Mouse (Mus musculus): ENCODE data around the gene E2f4.

E2f4 gene

DNA sequence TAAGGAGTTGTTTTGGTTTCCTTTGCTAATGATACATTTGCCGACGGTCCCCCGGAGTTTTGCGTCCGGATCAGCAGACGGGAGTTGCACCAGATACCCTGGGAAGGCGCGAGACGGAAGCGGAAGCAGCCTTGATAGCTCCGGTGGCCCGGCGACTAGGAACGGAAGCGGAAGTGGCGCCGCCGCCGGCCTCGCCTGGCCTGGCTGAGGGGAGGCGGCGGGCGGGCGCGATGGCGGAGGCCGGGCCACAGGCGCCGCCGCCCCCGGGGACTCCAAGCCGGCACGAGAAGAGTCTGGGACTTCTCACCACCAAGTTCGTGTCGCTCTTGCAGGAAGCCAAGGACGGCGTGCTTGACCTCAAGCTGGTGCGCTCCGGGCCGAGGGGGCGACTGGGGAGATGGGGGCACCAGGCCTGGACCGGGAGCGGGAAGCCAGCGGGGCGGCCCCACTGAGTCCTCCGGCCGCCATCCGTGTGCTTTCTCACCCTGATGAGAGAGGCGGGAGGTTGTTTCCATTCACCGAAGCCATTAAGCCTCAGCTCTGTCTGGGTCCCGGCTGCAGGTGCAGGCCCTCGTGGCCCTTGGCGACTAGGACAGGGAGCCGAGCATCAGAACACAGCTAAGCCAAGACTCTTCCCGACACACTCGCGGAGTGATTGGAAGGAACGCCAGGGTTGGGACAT lies at the start of gene E2f4:
Gene E2f4 (plus strand): TSS at position 153 of the 682 bp plus-strand sequence.
- DNase-seq (ENCODE audit: low spot score): peak; percentile 94

DNA sequence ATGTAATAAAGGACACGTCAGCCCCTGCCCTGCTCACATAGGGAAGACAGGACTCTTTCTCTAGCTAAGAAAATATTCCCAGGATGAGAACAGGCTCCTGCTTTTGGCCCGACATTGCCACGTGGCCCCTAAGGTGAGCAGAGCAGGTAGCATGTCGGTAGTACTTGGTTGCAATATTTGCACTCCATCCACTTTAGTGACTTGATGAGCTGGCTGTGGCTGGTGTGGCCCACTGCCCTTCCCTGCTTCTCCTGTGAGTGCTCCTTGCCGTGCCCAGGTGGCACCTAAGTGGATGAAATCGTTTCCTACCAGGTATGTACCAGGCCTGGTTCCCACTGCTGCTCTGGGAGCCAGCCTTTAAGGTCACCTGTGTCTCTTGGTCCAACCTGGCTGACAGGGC lies 45.5 kb upstream of the E2f4 start:
- no peak for DNase-seq (ENCODE audit: low spot score)

- DNase-seq (ENCODE audit: low spot score): no peak
These were observed 44.6 kb upstream of the E2f4 start for GRCm38 (mm10) chr8:105252680-105253537.

DNA sequence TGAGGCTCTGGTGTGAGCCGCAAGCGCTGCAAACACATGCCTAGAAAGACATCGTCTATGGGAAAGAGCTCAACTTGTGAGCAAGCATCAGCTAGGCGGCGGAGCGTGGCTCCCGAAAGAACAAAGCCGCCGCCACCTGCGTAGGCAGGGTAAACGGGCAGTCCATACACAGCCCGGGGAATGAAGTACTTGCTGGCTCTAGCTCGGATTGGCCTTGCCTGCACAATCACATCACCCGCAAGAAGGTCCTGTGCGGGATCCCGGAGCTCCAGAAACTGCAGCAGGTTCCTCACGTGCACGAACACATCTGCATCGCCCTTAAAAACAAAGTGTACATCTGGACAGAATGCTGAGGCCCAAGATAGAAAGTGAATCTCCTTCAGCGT lies 43.7 kb upstream of the E2f4 start:
- DNase-seq (ENCODE audit: low spot score): no peak

DNA sequence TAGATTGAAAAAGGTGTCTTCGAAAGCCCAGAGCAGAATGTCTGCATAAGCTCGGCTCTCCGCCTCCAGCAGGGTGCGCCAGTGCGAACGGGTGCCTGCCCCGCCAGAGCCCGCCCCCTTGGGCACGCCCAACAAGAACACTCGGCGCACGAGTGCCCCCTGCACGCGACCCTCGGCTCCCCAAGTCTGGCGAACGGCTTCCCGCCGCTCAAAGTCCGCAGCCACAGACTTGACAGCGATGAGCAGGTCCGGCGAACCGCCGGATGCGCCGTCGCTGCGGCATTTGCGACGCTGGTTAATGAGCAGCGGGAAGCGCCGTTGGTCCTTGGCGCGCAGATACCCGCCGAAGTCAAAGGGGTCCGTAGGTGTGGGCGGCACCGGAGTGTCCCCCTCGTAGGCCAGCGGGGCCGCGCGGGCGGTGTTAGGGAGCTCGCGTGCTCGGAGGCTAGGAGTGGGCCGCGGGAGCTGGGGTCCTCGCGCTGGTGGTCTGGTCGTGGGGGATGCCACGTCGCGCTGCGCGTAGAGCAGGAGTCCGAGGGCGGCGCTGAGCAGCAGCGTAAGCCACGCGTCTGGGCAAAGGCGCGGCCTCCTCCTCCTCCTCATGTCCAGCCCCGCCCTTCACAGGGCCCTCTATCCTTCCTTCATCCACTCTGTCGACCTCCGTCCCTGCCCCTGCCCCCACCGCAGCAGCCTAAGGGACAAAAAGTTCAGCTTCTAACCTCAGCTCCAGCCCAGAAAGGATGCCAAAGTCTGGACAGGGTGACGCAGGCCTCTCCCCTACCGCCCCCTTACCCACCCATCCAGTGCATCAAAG lies 43.1 kb upstream of the E2f4 start:
- peak; percentile 95 for DNase-seq (ENCODE audit: low spot score)

- peak; percentile 81 for DNase-seq (ENCODE audit: low spot score)
These were observed 42.5 kb upstream of the E2f4 start, which contains the start of gene B3gnt9 for GRCm38 (mm10) chr8:105254966-105255350. B3gnt9 (minus strand) TSS chr8:105255153.

GRCm38 (mm10) chr8:105257318-105258114 lies 39.9 kb upstream of the E2f4 start:
- no peak for DNase-seq (ENCODE audit: low spot score)

GRCm38 (mm10) chr8:105258911-105259720 lies 38.3 kb upstream of the E2f4 start:
- no peak for DNase-seq (ENCODE audit: low spot score)

- DNase-seq (ENCODE audit: low spot score): no peak
These were observed 37.6 kb upstream of the E2f4 start for GRCm38 (mm10) chr8:105259721-105260320.

GRCm38 (mm10) chr8:105260371-105261099 lies 36.9 kb upstream of the E2f4 start:
- DNase-seq (ENCODE audit: low spot score): no peak

DNA sequence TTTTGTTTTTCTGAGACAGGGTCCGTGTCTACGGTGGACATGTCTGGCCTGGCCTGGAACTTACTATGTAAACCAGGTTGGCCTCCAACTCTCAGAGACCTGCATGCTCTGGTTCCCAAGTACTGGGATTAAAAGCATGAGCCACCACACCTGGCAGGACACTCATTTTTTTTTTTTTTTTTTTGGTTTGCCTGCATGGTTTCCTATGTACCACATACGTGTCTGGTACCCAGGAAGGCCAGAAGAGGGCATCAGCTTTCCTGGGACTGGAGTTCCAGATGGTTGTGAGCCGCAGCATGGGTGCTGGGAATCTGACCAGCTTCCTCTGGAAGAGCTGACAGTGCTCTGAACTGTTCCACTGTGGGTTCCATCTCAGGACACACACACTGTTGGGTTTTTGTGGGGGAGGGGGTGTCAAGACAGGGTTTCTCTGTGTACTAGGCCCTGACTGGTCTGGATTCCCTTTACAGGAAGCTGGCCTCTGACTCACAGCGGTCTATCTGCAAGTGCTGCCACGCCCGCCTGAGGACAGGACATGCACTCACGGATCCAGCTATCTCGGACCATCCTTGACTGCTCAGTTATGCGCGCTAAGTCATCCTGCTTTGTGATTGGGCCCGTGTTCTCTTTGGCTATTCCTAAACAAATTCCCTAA lies 36.0 kb upstream of the E2f4 start:
- DNase-seq (ENCODE audit: low spot score): no peak

GRCm38 (mm10) chr8:105263244-105263912 lies 34.1 kb upstream of the E2f4 start:
- no peak for DNase-seq (ENCODE audit: low spot score)

- peak; percentile 72 for DNase-seq (ENCODE audit: low spot score)
These were observed 33.2 kb upstream of the E2f4 start, which contains the start of the genes Tradd and Fbxl8 for GRCm38 (mm10) chr8:105264024-105264982. Tradd (minus strand) TSS chr8:105264609. Fbxl8 (plus strand) TSS chr8:105264648.

DNA sequence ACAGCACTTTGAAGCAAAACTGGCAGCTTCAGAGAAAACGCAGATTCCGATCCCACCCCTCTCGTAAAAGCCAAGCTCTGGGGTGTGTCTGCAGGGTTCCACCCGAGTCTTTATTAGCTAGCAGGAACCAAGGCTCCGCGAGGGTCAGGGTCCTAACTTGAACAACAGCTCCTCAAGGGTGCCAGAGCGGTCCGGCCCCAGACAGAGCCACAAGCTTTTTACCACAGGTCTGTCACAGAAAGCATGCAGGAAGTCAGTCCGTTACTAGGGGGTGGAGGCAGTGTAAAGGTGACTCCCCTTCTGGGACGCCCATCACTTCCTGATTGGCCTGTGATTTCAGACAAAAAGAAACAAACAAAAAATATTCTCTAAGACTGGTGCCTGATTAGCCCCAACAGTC lies 32.3 kb upstream of the E2f4 start:
- peak; percentile 50 for DNase-seq (ENCODE audit: low spot score)

DNA sequence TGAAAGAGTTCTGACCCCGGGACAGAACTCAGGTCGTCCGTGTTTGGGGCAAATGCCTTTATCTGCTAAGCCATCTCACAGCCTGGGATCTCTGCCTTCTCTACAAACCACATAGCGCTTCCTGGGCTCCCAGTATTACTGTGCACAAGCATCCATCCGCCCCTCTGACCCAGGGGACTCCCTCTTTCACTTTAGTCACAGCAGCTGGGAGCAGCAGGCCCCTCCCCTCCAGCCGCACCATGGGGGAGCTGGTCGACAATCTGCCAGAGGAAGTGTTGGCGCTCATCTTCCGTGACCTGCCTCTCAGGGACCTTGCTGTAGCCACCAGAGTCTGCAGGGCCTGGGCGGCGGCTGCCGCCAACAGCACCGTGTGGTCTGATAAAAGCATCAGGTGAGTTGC lies 30.7 kb upstream of the E2f4 start:
- DNase-seq (ENCODE audit: low spot score): no peak

GRCm38 (mm10) chr8:105268342-105269074 lies 29.0 kb upstream of the E2f4 start:
- DNase-seq (ENCODE audit: low spot score): no peak

- DNase-seq (ENCODE audit: low spot score): no peak
These were observed 28.4 kb upstream of the E2f4 start for GRCm38 (mm10) chr8:105269075-105269458.

Measured in MN1 (cell line).